Mouse (Mus musculus) frontal cortex, adult 2 months (tissue): ENCODE measurements around the gene Coro1b. TPM values are rescaled to one million over a fixed set of nuclear protein-coding genes. Genes with fewer than 3 reads are reported as not detected.

Experiments
- polyA plus RNA-seq: library from polyadenylated mRNA; depleted of rRNA; stranded (reverse); fragments of >200 nt; gene quantifications from 2 replicates; pipeline ENCODE4 v1.2.3, GENCODE M21; 2012; rRNA removed

Gene Coro1b
- polyA plus RNA-seq, 1 experiment = 225 TPM

Other genes with a start within 250 kb of the Coro1b start
- gene Tcirg1, start 241.5 kb upstream of the Coro1b start, polyA plus RNA-seq = 45.5 and 48.1 TPM in 2 replicates
- 283 and 291 TPM in 2 replicates for gene Ndufs8, start 235.8 kb upstream of the Coro1b start, polyA plus RNA-seq
- 7.9 and 8.5 TPM in 2 replicates for gene Aldh3b1, start 218.8 kb upstream of the Coro1b start, polyA plus RNA-seq
- 31.5 and 34.7 TPM in 2 replicates for gene Unc93b1, start 213.4 kb upstream of the Coro1b start, polyA plus RNA-seq
- 0.38 and 0.58 TPM in 2 replicates for gene Aldh3b3, start 190.0 kb upstream of the Coro1b start, polyA plus RNA-seq
- 3.5 and 3.6 TPM in 2 replicates for gene Aldh3b2, start 176.3 kb upstream of the Coro1b start, polyA plus RNA-seq
- 5.6 and 5.8 TPM in 2 replicates for gene Acy3, start 162.0 kb upstream of the Coro1b start, polyA plus RNA-seq
- not detected in 2 replicates for gene Tbx10, start 155.9 kb upstream of the Coro1b start, polyA plus RNA-seq
- gene Nudt8, start 148.0 kb upstream of the Coro1b start, polyA plus RNA-seq = 7.1 and 8.4 TPM in 2 replicates
- 6.3 TPM in 2 replicates for gene Gm49405, start 148.0 kb upstream of the Coro1b start, polyA plus RNA-seq
- gene Doc2g, start 145.3 kb upstream of the Coro1b start, polyA plus RNA-seq = 287 and 325 TPM in 2 replicates
- 248 and 270 TPM in 2 replicates for gene Ndufv1, start 135.8 kb upstream of the Coro1b start, polyA plus RNA-seq
- gene Gstp1, start 110.6 kb upstream of the Coro1b start, polyA plus RNA-seq = 454 and 506 TPM in 2 replicates
- gene Gstp2, start 102.6 kb upstream of the Coro1b start, polyA plus RNA-seq = 5.1 and 14.7 TPM in 2 replicates
- not detected in 2 replicates for gene Gstp3, start 89.0 kb upstream of the Coro1b start, polyA plus RNA-seq
- not detected in 2 replicates for gene Cabp2, start 67.0 kb upstream of the Coro1b start, polyA plus RNA-seq
- gene Cdk2ap2, start 51.4 kb upstream of the Coro1b start, polyA plus RNA-seq = 50.3 and 58.5 TPM in 2 replicates
- 290 and 305 TPM in 2 replicates for gene Pitpnm1, start 48.6 kb upstream of the Coro1b start, polyA plus RNA-seq
- 162 and 174 TPM in 2 replicates for gene Aip, start 22.8 kb upstream of the Coro1b start, polyA plus RNA-seq
- 0.06 and 0.11 TPM in 2 replicates for gene Gpr152, start 8.8 kb upstream of the Coro1b start, polyA plus RNA-seq
- gene Cabp4, start 4.6 kb upstream of the Coro1b start, polyA plus RNA-seq = 0.12 and 0.17 TPM in 2 replicates
- 1.9 and 2.3 TPM in 2 replicates for gene Ptprcap, start 5.0 kb downstream of the Coro1b start, polyA plus RNA-seq
- gene Rps6kb2, start 14.7 kb downstream of the Coro1b start, polyA plus RNA-seq = 82.4 and 85.6 TPM in 2 replicates
- 10.7 and 14.3 TPM in 2 replicates for gene Carns1, start 26.9 kb downstream of the Coro1b start, polyA plus RNA-seq
- 2.6 and 3.3 TPM in 2 replicates for gene Tbc1d10c, start 42.7 kb downstream of the Coro1b start, polyA plus RNA-seq
- gene Ppp1ca, start 43.4 kb downstream of the Coro1b start, polyA plus RNA-seq = 347 and 379 TPM in 2 replicates
- 18.4 and 19.3 TPM in 2 replicates for gene Rad9a, start 53.0 kb downstream of the Coro1b start, polyA plus RNA-seq
- gene Clcf1, start 65.6 kb downstream of the Coro1b start, polyA plus RNA-seq = 3.9 and 4.5 TPM in 2 replicates
- gene AC109138.7, start 65.7 kb downstream of the Coro1b start, polyA plus RNA-seq = not detected in 2 replicates
- 35.0 and 39.4 TPM in 2 replicates for gene Pold4, start 83.3 kb downstream of the Coro1b start, polyA plus RNA-seq
- 98.6 and 106 TPM in 2 replicates for gene Ssh3, start 120.6 kb downstream of the Coro1b start, polyA plus RNA-seq
- gene Ankrd13d, start 134.5 kb downstream of the Coro1b start, polyA plus RNA-seq = 73.1 and 77.0 TPM in 2 replicates
- gene Grk2, start 157.6 kb downstream of the Coro1b start, polyA plus RNA-seq = 183 and 199 TPM in 2 replicates
- 68.7 and 69.6 TPM in 2 replicates for gene Kdm2a, start 249.7 kb downstream of the Coro1b start, polyA plus RNA-seq